Mouse (Mus musculus) kidney, adult 2 months (tissue): ENCODE results near the gene Peak1.

ENCODE experiments used
- CTCF ChIP-seq: fragments of 200-500 bp; conservative IDR thresholded peaks from 2 replicates; pipeline ENCODE4 v1.5.1; 2011; ENCODE audit warnings: low read depth, mild to moderate bottlenecking, control low read depth, low read length, moderate library complexity, mixed read lengths; ENCODE audit not compliant: insufficient read depth, insufficient read length
- POLR2A ChIP-seq: fragments of 200-500 bp; IDR thresholded peaks from one replicate; pipeline ENCODE4 v1.6.1; 2011; ENCODE audit warnings: low read depth, low read length, control low read depth

GRCm38 (mm10) chr9:56302921-56303465, 114.9 kb downstream of the Peak1 start:
- no peak for TF ChIP-seq POLR2A
- TF ChIP-seq CTCF = no peak
